Mouse (Mus musculus) heart, postnatal 36 days (tissue): Measurements from ENCODE around the gene Trmt1l. TPM values are rescaled to one million over a fixed set of nuclear protein-coding genes. Genes with fewer than 3 reads are reported as not detected.

Source experiments
- DNase-seq, 2 experiments: peaks; one replicate each; pipeline ENCODE4 v3.0.0; 2021 to 2022
- intact Hi-C: fragments of 180-260 bp; cut with DNase I; formaldehyde crosslinking; loops from one replicate; pipeline ENCODE4 v1.15.1; 2025
- microRNA-seq, 2 experiments: library from miRNA; unstranded; fragments of <30 nt; microRNA quantifications; one replicate each; pipeline ENCODE4 v1.2.0; 2021; ENCODE audit warnings: borderline number of aligned reads in 2 of 2
- total RNA-seq, 2 experiments: library from RNA; stranded (reverse); gene quantifications; 2 replicates each; pipeline ENCODE4 v1.2.3; 2021

Gene Trmt1l
- total RNA-seq, 2 experiments from 2014 or later, result 20.0 to 20.3 TPM

DNA sequence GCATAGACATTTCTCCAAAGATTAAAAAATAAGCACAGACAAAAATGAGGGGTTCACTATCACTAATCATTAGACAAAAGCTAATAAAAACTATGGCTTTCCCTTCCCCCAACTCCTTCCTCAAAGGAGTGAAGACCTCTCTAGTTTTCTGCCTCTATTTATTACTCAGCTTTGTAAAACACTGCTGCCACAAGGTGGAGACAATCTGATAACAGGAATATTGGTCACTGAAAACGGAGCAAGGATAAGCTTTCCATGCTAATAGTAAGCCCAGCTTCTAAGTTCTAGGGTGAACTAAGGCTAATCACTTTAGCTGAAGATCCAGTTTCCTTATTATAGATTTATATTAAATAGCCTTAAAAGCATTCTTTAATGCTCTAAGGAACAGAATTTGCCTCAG lies 64.1 kb downstream of the Trmt1l start:
- intact Hi-C loops, result loop anchor here (5.0 kb wide), 1 partner anchor 215 kb away; no protein-coding TSS in a partner anchor
- DNase-seq, result no peak

DNA sequence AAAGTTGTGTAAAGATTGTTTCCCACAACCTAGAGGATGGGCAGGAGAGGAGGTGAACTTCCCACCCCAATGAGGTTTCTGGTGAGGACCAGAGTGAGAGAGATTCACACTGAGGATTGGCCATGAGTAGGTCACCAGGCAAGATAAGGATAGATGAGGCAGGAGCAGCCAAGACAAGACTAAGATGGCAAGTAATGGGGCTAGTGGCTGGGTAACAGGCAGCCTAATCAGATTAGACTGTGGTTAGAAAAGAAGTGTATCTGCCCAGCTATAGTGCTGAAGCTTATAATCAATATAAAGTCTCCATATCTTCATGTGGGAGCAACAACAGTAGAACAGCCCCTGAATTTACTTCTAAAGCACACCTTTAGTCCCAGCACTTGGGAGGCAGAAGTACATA lies 65.5 kb downstream of the Trmt1l start:
- no peak for DNase-seq
- intact Hi-C loops, result loop anchor here (5.0 kb wide), 1 partner anchor 213 kb away; no protein-coding TSS in a partner anchor

DNA sequence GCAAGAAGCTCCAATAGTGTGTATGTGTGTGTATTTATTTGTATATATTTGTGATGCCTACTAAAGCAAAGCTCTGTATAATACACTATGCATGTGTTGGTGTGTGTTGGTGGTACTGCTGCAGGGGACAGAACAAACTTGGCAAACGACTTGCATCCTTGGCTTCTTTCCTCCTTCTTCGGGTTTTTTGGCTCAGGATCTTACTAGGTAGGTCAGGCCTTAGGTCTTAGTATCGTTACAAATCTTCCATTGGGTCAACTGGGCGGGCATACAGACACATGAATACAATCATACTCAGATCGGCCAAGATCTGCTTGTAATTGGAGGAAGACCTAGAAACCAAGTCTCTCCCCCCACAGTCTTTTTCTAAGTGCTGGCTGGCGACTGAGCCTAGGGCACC lies 66.4 kb downstream of the Trmt1l start:
- intact Hi-C loops, result loop anchor here (5.0 kb wide), 1 partner anchor 213 kb away; no protein-coding TSS in a partner anchor
- no peak for DNase-seq

DNA sequence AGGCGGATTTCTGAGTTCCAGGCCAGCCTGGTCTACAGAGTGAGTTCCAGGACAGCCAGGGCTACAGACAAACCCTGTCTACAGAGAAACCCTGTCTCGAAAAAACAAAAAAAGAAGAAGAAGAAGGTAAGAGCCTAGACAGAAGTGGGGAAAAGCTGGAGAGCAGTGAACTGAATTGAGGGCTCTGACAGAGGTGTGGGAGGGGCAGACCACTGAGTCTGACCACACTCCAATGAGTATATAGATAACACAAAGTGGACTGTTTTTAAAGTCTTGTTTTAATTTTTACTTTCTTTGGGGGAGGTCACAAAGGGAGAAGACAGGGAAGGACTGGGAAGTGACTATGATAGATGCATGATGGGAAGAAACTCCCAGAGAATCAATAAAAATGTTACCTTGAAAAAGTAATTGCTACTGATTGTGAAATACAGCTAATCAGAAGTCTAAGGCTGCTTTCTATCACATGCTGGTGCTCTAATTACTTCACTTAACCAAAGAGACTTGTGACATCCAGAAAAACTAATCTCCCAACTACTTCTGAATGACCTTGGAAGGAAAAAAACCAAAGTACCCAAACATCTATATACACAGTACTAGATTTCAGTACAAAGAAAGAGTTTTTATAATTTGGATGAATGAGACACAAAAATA lies 67.4 kb downstream of the Trmt1l start:
- DNase-seq, result no peak
- intact Hi-C loops, result no loop called here

DNA sequence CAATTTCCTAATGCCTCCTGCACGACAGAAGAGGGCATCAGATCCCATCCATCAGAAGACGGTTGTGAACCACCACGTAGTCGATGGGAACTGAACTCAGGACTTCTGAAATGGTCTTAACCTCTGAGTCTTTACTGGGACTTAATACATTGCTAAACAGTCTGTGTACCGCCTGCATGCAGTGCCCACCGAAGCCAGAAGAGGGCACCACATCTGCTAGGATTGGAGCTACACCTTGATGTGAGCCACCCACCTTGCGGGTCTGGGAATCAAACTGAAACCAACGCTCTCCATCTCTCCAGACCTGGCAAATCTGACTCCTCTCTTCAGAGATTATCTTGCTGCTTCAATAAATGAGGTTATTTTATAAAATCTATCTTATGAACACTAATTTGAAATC lies 68.7 kb downstream of the Trmt1l start:
- peak; percentile 18 to 42 for DNase-seq
- intact Hi-C loops, result no loop called here

DNA sequence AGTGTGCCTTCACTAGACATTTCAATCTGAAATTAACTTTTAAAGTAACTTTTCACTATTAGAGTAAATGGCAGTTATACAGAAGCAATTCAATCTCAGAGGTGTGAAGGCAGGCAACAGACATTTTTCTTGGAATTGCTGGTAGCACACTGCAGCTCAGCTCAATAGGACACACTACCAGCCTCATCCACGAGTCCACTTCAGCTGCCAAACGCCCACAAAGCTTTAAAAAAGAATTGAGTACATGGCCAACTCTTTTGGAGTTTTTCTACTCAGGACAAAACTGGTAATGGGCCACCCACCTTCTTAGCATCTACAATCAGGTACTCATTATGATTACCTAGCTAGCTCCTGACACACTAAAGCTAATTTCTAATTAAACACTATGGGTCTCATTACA lies 69.6 kb downstream of the Trmt1l start:
- no peak for DNase-seq
- intact Hi-C loops, result no loop called here

DNA sequence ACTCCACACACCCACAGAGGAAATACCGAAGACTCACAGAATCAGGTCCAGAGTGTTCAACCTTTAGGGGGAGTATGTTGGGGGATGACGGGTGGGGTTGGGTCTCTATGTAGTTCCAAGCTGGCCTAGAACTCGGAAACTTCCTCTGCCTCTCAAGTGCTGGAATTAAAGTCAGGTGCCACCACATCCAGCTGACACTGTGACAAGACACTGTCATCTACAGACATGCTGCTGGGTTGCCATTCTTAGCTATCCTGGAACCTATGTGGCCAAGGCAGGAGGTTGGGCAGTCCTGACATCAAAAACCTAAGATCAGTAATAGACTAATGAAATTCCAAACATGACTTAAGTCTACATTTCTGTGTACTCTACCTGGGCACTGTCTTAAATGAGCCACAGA lies 70.0 kb downstream of the Trmt1l start:
- intact Hi-C loops, result no loop called here
- DNase-seq, result no peak

DNA sequence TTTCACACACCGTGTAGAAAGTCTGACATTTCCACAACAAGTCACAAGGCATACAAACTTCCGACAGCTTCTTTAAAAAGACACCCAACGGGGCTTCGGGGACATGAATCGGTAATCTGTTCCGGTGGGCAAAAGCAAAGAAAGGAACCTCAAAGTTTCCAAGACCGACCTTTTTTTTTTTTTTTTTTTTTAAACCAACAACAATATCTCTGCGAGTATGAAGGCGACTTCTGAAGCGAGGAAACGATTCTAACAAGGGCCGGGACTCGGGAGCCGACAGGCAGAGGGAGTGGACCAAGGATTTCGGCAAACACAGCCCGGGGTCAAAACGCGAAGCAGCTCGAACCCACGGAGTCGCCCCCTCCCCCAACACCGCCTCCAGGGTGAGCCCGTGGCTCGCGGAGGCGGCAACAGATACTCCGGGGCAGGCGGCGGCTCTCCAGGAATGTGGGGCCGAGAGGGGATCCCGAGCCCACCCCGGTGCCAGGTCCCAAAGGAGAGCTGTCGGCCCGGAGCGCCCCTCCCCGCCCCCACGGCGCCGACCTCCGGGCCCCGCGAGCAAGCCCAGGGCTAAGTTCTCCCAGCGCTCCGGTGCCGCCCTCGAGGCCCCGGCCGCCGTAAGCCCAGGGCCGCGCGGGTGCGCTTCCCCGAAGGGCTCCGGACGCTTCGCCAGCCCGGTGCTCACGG lies 71.6 kb downstream of the Trmt1l start:
- DNase-seq, result peak; percentile 57 to 65
- intact Hi-C loops, result no loop called here

DNA sequence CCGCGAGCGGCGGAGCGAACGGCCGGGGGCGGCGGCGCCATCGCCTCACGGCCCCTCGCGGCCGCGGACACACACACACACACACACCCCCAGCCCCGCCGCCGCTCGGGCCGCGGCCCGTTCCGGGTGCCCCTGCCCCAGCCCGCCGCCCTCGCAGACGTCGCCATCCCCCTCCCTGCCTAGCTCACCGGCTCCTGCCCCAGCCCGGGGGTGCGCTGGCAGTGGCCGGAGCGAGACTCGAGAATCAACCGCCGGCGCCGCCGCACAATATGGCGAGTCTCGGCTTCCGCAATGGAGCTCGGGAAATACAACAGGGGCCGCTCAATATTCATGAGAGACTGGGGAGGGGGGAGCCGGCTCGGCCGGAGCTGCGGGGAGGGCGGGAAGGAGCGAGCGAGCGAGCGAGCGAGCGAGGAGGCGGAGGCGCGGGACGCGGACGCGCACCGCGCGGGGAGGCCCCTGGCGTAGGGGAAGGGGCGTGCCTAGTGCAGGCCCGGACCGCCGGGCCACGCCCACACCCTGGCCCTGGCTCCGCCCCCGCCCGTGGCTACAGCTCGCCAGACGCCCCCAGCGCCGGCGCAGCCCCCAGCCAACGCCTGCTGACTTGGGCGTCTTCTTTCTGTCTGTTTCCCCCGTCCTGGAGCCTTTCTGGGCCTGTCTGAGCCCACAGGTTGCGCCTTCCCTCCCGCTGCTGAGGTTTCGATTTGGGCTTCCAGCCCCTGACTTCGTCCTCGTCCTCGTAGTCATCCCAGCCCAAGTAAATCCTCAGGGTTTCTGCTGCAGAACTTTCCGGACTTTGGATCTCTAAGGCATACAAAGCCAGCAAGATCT lies 72.4 kb downstream of the Trmt1l start, which contains the start of gene Rnf2:
Rnf2 (minus strand) TSS at position 425 of the 831 bp plus-strand sequence.
- intact Hi-C loops, result no loop called here
- peak; percentile 92 to 96 for DNase-seq

Small RNA genes within 50 kb of the gene (microRNA-seq; reads per million reads assigned to microRNA genes)
- 0 to 0.72 reads per million in 2 experiments for gene Mir7682

Other genes starting within 250 kb of the Trmt1l start
- under 1 TPM; 0.39 to 0.84 TPM for gene Gm47985, start 246.0 kb upstream of the Trmt1l start, total RNA-seq
- not detected for gene Gm8947, start 236.2 kb upstream of the Trmt1l start, total RNA-seq
- gene Gm47995, start 230.1 kb upstream of the Trmt1l start, total RNA-seq, result not detected
- gene 3110040M04Rik, start 224.4 kb upstream of the Trmt1l start, total RNA-seq, result not detected
- gene Gm47996, start 218.4 kb upstream of the Trmt1l start, total RNA-seq, result not detected
- gene Ivns1abp, start 84.1 kb upstream of the Trmt1l start, total RNA-seq, result 100 to 1,000 TPM; 774 to 837 TPM
- gene Swt1, start 87 bp upstream of the Trmt1l start, total RNA-seq, result 1 to 10 TPM; 7.0 to 8.8 TPM
- gene Rnf2, start 72.4 kb downstream of the Trmt1l start, total RNA-seq, result 10 to 100 TPM; 16.7 to 18.6 TPM
- 10 to 100 TPM; 12.8 to 18.2 TPM for gene Fam129a, start 142.6 kb downstream of the Trmt1l start, total RNA-seq